Mouse (Mus musculus): Measurements from ENCODE around the gene Cpeb3. TPM values are rescaled to one million over a fixed set of nuclear protein-coding genes. Genes with fewer than 3 reads are reported as not detected.

The Cpeb3 gene
- polyA plus RNA-seq, 1 experiment from 2014 or later, result 8.2 TPM

DNA sequence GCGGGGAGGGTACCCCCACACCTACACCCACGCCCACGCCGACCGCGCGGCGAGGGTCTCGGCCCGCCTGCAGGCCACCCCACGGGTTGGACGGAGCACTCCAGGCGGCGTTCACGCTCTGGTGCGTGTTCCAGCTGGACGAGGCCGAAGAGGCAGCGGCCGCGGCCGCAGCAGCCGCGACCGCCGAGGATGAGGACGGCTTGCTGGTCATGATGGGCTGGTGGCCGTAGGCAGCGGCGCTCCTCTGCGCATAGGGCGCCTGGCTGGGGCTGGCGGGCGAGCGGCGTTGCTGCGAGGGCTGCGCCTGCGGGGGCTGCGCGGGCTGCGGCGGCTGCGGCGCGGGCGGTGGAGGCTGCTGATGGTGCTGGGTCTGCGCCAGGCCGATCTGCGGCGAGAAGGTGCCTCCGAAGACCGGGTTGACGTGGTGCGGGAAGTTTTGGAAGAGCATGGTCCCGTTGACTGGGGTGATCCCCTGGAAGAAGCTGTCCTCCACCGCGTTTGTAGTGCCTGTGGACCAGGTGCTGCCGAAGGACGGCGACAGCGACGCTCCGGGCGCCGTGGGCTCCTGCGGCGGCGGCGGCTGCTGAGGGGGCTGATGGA lies 34.2 kb downstream of the Cpeb3 start:
- peak overlapping the region; percentile 85 for H3K4me3 ChIP-seq (ENCODE audit: low read length)
- 0 out of 2 replicates have a peak, but pooled peaks cover 2% of the 10 kb centered on the region for H3K27me3 ChIP-seq (ENCODE audit: control insufficient read depth, insufficient read depth, low read length)
- peak overlapping the region; percentile 97 for H3K27ac ChIP-seq (ENCODE audit: low read length)
- peaks cover 13% of the 10 kb centered on the region for H3K4me1 ChIP-seq (ENCODE audit: control insufficient read depth, insufficient read depth, low read length)
- peak overlapping the region; percentile 88 for H3K4me2 ChIP-seq (ENCODE audit: low read depth, low read length)
- ATAC-seq (replicated peaks; ENCODE audit: extremely low read depth, insufficient read depth, low FRiP score), result 0 out of 2 replicates have a peak, but pooled peaks have one; percentile 20
- peaks cover 4% of the 10 kb centered on the region for H3K36me3 ChIP-seq (ENCODE audit: control insufficient read depth, insufficient read depth)
- WGBS, result under 1% methylated on average over 68 of the region's 70 CpGs
- H3K9ac ChIP-seq (ENCODE audit: low read length), result peak overlapping the region; percentile 97
- H3K9me3 ChIP-seq (replicated peaks; ENCODE audit: control insufficient read depth, low read length), result no peaks in the 10 kb centered on the region

DNA sequence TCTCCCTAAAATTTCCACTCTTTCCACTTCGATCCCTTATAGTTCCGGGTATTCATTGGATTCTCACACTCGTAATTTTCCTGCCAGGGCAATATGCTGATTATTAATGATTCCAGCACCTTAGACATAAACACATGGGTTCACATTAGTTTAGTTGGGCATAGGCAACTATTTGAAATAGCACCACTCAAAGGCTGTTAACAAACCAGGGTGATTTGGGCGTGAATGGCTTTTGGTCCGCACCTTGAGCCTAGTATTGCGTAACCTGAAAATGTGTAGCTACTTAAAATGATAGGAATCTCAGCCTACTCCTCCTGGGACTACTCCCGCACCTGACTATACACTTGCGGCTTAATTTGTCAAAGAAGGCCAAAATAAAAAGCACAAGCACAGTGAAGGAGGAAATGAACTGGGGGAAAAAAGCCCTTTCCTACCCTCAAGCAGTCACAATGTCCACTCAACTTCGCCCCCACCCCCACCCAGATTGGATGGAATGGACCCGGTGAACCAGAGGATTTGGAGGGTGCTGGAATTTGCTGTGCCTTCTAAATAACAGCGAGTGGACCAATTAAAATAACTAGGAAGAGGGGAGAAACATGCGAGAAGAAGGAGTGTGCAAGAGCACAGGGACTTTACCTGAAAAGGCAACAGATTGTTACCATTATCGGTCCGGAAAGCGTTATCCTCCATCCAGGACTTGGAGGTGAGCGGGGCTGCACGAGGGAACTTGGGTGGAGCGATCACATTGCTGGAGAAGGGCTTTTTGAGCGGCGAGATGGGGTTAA lies 34.9 kb downstream of the Cpeb3 start:
- 23% methylated on average over 20 of the region's 20 CpGs for WGBS
- H3K27ac ChIP-seq (ENCODE audit: low read length), result peak overlapping the region; percentile 97
- no peaks in the 10 kb centered on the region for H3K9me3 ChIP-seq (replicated peaks; ENCODE audit: control insufficient read depth, low read length)
- peak overlapping the region; percentile 88 for H3K4me2 ChIP-seq (ENCODE audit: low read depth, low read length)
- 0 out of 2 replicates have a peak, but pooled peaks cover 2% of the 10 kb centered on the region for H3K27me3 ChIP-seq (ENCODE audit: control insufficient read depth, insufficient read depth, low read length)
- peaks cover 7% of the 10 kb centered on the region for H3K4me1 ChIP-seq (ENCODE audit: control insufficient read depth, insufficient read depth, low read length)
- H3K9ac ChIP-seq (ENCODE audit: low read length), result peak overlapping the region; percentile 97
- peaks cover 4% of the 10 kb centered on the region for H3K36me3 ChIP-seq (ENCODE audit: control insufficient read depth, insufficient read depth)
- ATAC-seq (replicated peaks; ENCODE audit: extremely low read depth, insufficient read depth, low FRiP score), result no peak
- H3K4me3 ChIP-seq (ENCODE audit: low read length), result peak overlapping the region; percentile 85

DNA sequence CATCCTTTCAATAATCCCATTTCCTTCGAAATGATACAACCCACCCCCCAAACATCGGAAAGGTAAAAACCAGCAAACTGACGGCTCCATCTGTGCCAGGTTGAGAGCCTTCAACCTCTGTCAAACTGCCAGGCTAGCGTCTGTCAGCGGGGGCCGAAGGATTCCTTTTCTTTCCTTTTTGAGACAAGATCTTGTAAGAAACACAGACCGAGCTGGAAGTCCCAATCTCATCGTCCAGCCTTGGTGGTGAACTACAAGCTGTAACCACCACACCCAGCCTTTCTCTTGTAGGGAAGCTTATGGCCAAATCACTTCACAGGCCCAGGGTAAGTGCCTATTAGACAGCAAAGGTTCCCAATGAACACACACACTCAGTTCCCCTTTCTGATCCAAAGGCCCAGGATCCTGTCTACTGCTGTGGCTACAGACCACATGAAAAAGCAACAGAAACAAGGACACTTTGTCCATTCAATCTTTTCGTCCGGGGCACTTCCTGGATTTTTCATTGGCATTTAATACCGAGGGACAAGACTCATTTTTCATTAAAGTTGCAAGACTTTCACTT lies 35.8 kb downstream of the Cpeb3 start:
- H3K27me3 ChIP-seq (ENCODE audit: control insufficient read depth, insufficient read depth, low read length), result 0 out of 2 replicates have a peak, but pooled peaks cover 2% of the 10 kb centered on the region
- H3K4me2 ChIP-seq (ENCODE audit: low read depth, low read length), result peak overlapping the region; percentile 88
- H3K9me3 ChIP-seq (replicated peaks; ENCODE audit: control insufficient read depth, low read length), result no peaks in the 10 kb centered on the region
- peaks cover 4% of the 10 kb centered on the region; the same call in 1 of the 2 replicates for H3K4me1 ChIP-seq (ENCODE audit: control insufficient read depth, insufficient read depth, low read length)
- 48% methylated on average over 11 of the region's 11 CpGs for WGBS
- peak overlapping the region; percentile 97 for H3K9ac ChIP-seq (ENCODE audit: low read length)
- no peak for ATAC-seq (replicated peaks; ENCODE audit: extremely low read depth, insufficient read depth, low FRiP score)
- H3K36me3 ChIP-seq (ENCODE audit: control insufficient read depth, insufficient read depth), result peaks cover 4% of the 10 kb centered on the region
- H3K27ac ChIP-seq (ENCODE audit: low read length), result peak overlapping the region; percentile 97
- H3K4me3 ChIP-seq (ENCODE audit: low read length), result peak overlapping the region; percentile 85

DNA sequence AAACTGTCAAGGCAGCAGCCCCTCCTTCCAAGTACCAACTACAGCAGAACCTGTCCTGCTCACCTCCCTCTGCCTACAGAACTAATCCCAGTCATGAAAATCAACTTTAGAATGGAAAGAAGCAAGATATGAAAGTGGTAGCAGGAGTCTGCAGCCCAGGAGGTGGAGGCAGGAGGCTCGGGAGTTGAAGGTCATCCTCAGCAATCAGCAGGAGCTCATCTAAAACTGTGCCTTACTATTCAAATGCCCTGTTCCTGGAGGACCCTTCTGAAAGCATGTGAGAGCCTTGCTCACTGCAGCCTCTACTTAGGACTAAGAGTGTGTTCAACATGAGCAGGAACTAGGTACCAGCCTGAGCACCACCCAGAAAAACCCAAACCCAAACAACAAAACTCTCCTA lies 36.3 kb downstream of the Cpeb3 start:
- H3K4me3 ChIP-seq (ENCODE audit: low read length), result peak overlapping the region; percentile 85
- peak overlapping the region; percentile 88 for H3K4me2 ChIP-seq (ENCODE audit: low read depth, low read length)
- H3K27me3 ChIP-seq (ENCODE audit: control insufficient read depth, insufficient read depth, low read length), result 0 out of 2 replicates have a peak, but pooled peaks cover 2% of the 10 kb centered on the region
- H3K4me1 ChIP-seq (ENCODE audit: control insufficient read depth, insufficient read depth, low read length), result peaks cover 4% of the 10 kb centered on the region; the same call in 1 of the 2 replicates
- peak overlapping the region; percentile 97 for H3K27ac ChIP-seq (ENCODE audit: low read length)
- no peak for ATAC-seq (replicated peaks; ENCODE audit: extremely low read depth, insufficient read depth, low FRiP score)
- H3K9me3 ChIP-seq (replicated peaks; ENCODE audit: control insufficient read depth, low read length), result no peaks in the 10 kb centered on the region
- peak overlapping the region; percentile 97 for H3K9ac ChIP-seq (ENCODE audit: low read length)
- peaks cover 4% of the 10 kb centered on the region for H3K36me3 ChIP-seq (ENCODE audit: control insufficient read depth, insufficient read depth)
- WGBS, result 28% methylated on average over 1 of the region's 1 CpGs

DNA sequence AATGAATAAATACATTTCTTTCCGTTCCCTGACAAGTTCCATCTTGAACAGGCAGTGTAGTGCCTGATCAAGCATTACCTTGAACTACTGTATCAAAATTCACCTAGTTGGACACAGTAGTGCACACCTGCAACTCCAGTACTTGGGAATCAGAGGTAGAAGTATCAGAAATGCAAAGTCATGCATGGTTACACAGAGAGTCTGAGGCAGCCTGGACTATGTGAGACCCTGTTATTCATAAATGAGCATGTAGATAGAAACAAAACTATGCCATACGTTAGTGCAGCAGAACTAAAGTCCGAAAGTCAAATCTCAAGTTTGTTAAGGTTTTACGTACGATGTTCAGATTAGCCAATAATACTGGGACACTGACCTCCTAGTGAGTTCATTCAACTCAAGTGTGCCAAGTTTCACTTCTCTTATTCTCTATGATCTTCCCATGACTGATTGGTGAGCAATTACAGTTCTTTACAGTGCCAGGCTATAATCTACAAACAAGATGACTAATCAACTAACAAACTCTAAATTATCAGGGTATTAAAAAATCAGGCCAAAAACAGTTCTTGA lies 51.5 kb downstream of the Cpeb3 start:
- H3K4me3 ChIP-seq (ENCODE audit: low read length), result no peak overlapping the region
- 89% methylated on average over 5 of the region's 5 CpGs for WGBS

DNA sequence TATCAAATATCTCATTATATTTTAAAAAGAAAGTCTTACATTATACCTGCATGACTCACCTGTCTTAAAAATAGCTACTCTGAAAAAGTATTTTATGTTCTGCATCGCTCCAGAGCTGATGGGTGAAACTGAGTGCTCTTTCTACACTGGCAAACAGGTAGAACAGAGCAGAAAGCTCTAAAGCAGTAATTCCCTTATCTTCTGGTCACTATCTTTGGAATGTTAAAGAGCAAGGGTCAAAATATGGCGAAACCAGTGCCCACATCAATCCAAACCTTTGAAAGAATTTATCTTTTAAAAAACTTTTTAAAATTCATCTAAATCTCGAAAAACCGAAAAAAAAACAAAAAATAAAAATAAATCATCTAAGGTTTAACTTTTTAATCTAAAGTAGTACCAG lies 52.4 kb downstream of the Cpeb3 start:
- no peak overlapping the region for H3K9ac ChIP-seq (ENCODE audit: low read length)
- H3K4me2 ChIP-seq (ENCODE audit: low read depth, low read length), result no peak overlapping the region
- no peak overlapping the region for H3K4me3 ChIP-seq (ENCODE audit: low read length)
- ATAC-seq (replicated peaks; ENCODE audit: extremely low read depth, insufficient read depth, low FRiP score), result no peak
- no peaks in the 10 kb centered on the region for H3K9me3 ChIP-seq (replicated peaks; ENCODE audit: control insufficient read depth, low read length)
- peaks cover 13% of the 10 kb centered on the region for H3K4me1 ChIP-seq (ENCODE audit: control insufficient read depth, insufficient read depth, low read length)
- H3K36me3 ChIP-seq (ENCODE audit: control insufficient read depth, insufficient read depth), result no peaks in the 10 kb centered on the region
- no peak overlapping the region for H3K27ac ChIP-seq (ENCODE audit: low read length)
- 71% methylated on average over 4 of the region's 4 CpGs for WGBS
- no peaks in the 10 kb centered on the region for H3K27me3 ChIP-seq (ENCODE audit: control insufficient read depth, insufficient read depth, low read length)

More for the DNA sequence above, 51.5 kb downstream of the Cpeb3 start:
- no peaks in the 10 kb centered on the region for H3K36me3 ChIP-seq (ENCODE audit: control insufficient read depth, insufficient read depth)
- no peaks in the 10 kb centered on the region for H3K27me3 ChIP-seq (ENCODE audit: control insufficient read depth, insufficient read depth, low read length)
- H3K4me2 ChIP-seq (ENCODE audit: low read depth, low read length), result no peak overlapping the region
- peaks cover 11% of the 10 kb centered on the region for H3K4me1 ChIP-seq (ENCODE audit: control insufficient read depth, insufficient read depth, low read length)
- no peaks in the 10 kb centered on the region for H3K9me3 ChIP-seq (replicated peaks; ENCODE audit: control insufficient read depth, low read length)
- H3K9ac ChIP-seq (ENCODE audit: low read length), result no peak overlapping the region
- H3K27ac ChIP-seq (ENCODE audit: low read length), result no peak overlapping the region
- no peak for ATAC-seq (replicated peaks; ENCODE audit: extremely low read depth, insufficient read depth, low FRiP score)

DNA sequence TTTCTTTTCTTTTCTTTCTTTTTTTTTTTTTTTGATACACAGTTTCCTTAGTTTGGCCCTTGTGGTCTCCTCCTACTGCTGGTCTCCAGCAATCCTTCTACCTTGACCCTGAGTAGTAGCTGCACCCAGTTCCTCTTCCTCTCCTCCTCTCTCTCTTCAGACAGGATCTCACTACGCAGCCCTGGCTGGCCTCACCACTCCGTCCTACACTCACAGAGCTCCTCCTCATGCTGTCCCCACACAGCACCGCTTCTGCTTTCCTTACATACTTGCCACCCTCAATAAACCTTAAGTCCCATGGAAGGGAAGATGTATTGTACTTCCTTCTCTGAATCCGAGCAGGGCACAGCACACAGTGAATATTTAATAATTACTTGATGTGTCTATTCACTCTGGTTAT lies 61.3 kb downstream of the Cpeb3 start:
- 53% methylated on average over 4 of the region's 4 CpGs for WGBS
- H3K27ac ChIP-seq (ENCODE audit: low read length), result no peak overlapping the region
- H3K9ac ChIP-seq (ENCODE audit: low read length), result no peak overlapping the region
- H3K36me3 ChIP-seq (ENCODE audit: control insufficient read depth, insufficient read depth), result no peaks in the 10 kb centered on the region
- no peaks in the 10 kb centered on the region for H3K9me3 ChIP-seq (replicated peaks; ENCODE audit: control insufficient read depth, low read length)
- H3K27me3 ChIP-seq (ENCODE audit: control insufficient read depth, insufficient read depth, low read length), result no peaks in the 10 kb centered on the region
- no peak overlapping the region for H3K4me2 ChIP-seq (ENCODE audit: low read depth, low read length)
- no peak overlapping the region for H3K4me3 ChIP-seq (ENCODE audit: low read length)
- no peak for ATAC-seq (replicated peaks; ENCODE audit: extremely low read depth, insufficient read depth, low FRiP score)
- peaks cover 22% of the 10 kb centered on the region for H3K4me1 ChIP-seq (ENCODE audit: control insufficient read depth, insufficient read depth, low read length)

DNA sequence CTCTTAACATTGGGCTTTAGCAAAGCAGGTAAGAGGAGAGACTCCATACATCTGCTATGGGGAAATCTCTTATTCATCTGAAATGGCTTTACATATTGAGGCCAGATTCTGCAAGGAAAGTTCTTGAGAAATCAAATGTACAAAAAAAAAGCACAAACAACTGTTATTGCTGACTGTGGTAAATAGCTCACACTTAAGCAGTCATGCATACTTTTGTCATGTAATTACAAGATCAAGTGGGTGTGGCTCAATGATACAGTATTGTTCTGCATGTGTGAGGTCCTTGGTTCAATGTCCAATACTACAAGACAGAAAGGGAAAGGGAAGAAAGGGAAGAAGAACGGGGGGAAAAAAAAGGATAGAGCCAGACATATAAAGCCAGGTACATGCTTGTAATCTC lies 62.6 kb downstream of the Cpeb3 start:
- peak overlapping the region; percentile 59 for H3K27ac ChIP-seq (ENCODE audit: low read length)
- 88% methylated on average over 1 of the region's 1 CpGs for WGBS

More for the DNA sequence above, 62.6 kb downstream of the Cpeb3 start:
- Histone ChIP-seq H3K9me3 (replicated peaks; ENCODE audit: control insufficient read depth, low read length) (no peaks in the 10 kb centered on the region), H3K4me1 (ENCODE audit: control insufficient read depth, insufficient read depth, low read length) (peaks cover 24% of the 10 kb centered on the region), H3K36me3 (ENCODE audit: control insufficient read depth, insufficient read depth) (no peaks in the 10 kb centered on the region), H3K27me3 (ENCODE audit: control insufficient read depth, insufficient read depth, low read length) (no peaks in the 10 kb centered on the region), H3K4me2 (ENCODE audit: low read depth, low read length) (no peak overlapping the region), H3K9ac (ENCODE audit: low read length) (no peak overlapping the region), H3K4me3 (ENCODE audit: low read length) (no peak overlapping the region)
- no peak for ATAC-seq (replicated peaks; ENCODE audit: extremely low read depth, insufficient read depth, low FRiP score)

Measured in heart, embryonic 16.5 days (tissue).